Mouse (Mus musculus) thymus, postnatal 14 days (tissue): ENCODE results near the gene Dcxr.
"Not testable (repeated sequence)": the region's sequence is repeated elsewhere in the genome, so short reads cannot be mapped to it uniquely, and the experiment has no call there.

Experiments used
- DNase-seq: peaks from one replicate; pipeline ENCODE4 v3.0.0; 2021

The Dcxr gene

GRCm38 (mm10) chr11:120707225-120707624 lies 19.9 kb downstream of the Dcxr start:
- DNase-seq, result no peak

GRCm38 (mm10) chr11:120706120-120706519 lies 21.0 kb downstream of the Dcxr start:
- no peak for DNase-seq

- no peak for DNase-seq
Observed at GRCm38 (mm10) chr11:120704486-120705325, 22.4 kb downstream of the Dcxr start.

GRCm38 (mm10) chr11:120703696-120704454 lies 23.2 kb downstream of the Dcxr start:
- no peak for DNase-seq

GRCm38 (mm10) chr11:120697741-120698140 lies 29.3 kb downstream of the Dcxr start:
- DNase-seq, result no peak

GRCm38 (mm10) chr11:120696568-120696967 lies 30.5 kb downstream of the Dcxr start:
- DNase-seq, result no peak

GRCm38 (mm10) chr11:120695641-120696040 lies 31.4 kb downstream of the Dcxr start:
- DNase-seq, result no peak

GRCm38 (mm10) chr11:120695184-120695583 lies 31.9 kb downstream of the Dcxr start:
- DNase-seq, result no peak

GRCm38 (mm10) chr11:120693461-120693860 lies 33.6 kb downstream of the Dcxr start:
- DNase-seq, result no peak

- DNase-seq, result no peak
Observed at GRCm38 (mm10) chr11:120692471-120693011, 34.5 kb downstream of the Dcxr start.

- no peak for DNase-seq
Observed at GRCm38 (mm10) chr11:120689365-120689764, 37.7 kb downstream of the Dcxr start.

- no peak for DNase-seq
Observed at GRCm38 (mm10) chr11:120686650-120687272, 40.3 kb downstream of the Dcxr start.

GRCm38 (mm10) chr11:120684660-120685059 lies 42.4 kb downstream of the Dcxr start:
- DNase-seq, result no peak

GRCm38 (mm10) chr11:120684086-120684485 lies 43.0 kb downstream of the Dcxr start:
- no peak for DNase-seq

- no peak for DNase-seq
Observed at GRCm38 (mm10) chr11:120683536-120683935, 43.5 kb downstream of the Dcxr start.

- no peak for DNase-seq
Observed at GRCm38 (mm10) chr11:120682683-120683082, 44.4 kb downstream of the Dcxr start.

GRCm38 (mm10) chr11:120679909-120680308 lies 47.2 kb downstream of the Dcxr start:
- peak; percentile 21 for DNase-seq

- DNase-seq, result no peak
Observed at GRCm38 (mm10) chr11:120676951-120677350, 50.1 kb downstream of the Dcxr start.

GRCm38 (mm10) chr11:120675875-120676274 lies 51.2 kb downstream of the Dcxr start:
- DNase-seq, result not testable (repeated sequence)
